Comparison of ENCODE assay signal across 7 mouse cellular contexts in genomic region chr7:78846737-78847434, GRCm38 (mm10). TPM values are rescaled to one million over a fixed set of nuclear protein-coding genes. Genes with fewer than 3 reads are reported as not detected.
DNase-seq lines count a peak whose midpoint lies in the region; ATAC-seq lines count a peak whose summit lies in the region.

Gene Det1, minus strand, starts transcription at chr7:78847263.

- H3K9me3 ChIP-seq in embryonic facial prominence, embryonic 11.5 days (replicated peaks; ENCODE audit: control insufficient read depth, low read length), result no peaks in the 10 kb centered on the region
- H3K9me3 ChIP-seq in limb, embryonic 10.5 days (replicated peaks), result no peaks in the 10 kb centered on the region
- H3K9me3 ChIP-seq in midbrain, embryonic 13.5 days, result no peaks in the 10 kb centered on the region

- peak within 1 kb of the TSS; percentile 93 for H3K9ac ChIP-seq in embryonic facial prominence, embryonic 11.5 days (replicated peaks; ENCODE audit: low read length)
- H3K9ac ChIP-seq in midbrain, embryonic 13.5 days (replicated peaks), result peak within 1 kb of the TSS; percentile 94

- peak within 1 kb of the TSS; percentile 88 for H3K4me3 ChIP-seq in embryonic facial prominence, embryonic 11.5 days (ENCODE audit: low read depth, low read length)
- peak within 1 kb of the TSS; percentile 89 for H3K4me3 ChIP-seq in limb, embryonic 10.5 days
- H3K4me3 ChIP-seq in midbrain, embryonic 13.5 days (replicated peaks), result peak within 1 kb of the TSS; percentile 84

- H3K4me2 ChIP-seq in embryonic facial prominence, embryonic 11.5 days (ENCODE audit: low read depth, low read length), result peak within 1 kb of the TSS; percentile 57
- peak within 1 kb of the TSS; percentile 71 for H3K4me2 ChIP-seq in midbrain, embryonic 13.5 days (replicated peaks)

- under 1% methylated on average over 51 of the region's 54 CpGs for WGBS in embryonic facial prominence, embryonic 11.5 days
- WGBS in limb, embryonic 10.5 days, result 1% methylated on average over 54 of the region's 54 CpGs
- WGBS in midbrain, embryonic 13.5 days, result under 1% methylated on average over 54 of the region's 54 CpGs

- peak; percentile 87 for ATAC-seq in embryonic facial prominence, embryonic 11.5 days (replicated peaks; ENCODE audit: insufficient number of reproducible peaks, low FRiP score, low TSS enrichment, low read depth)
- peak; percentile 93 for ATAC-seq in granulocyte monocyte progenitor cell, adult 5-6 weeks (replicated peaks; ENCODE audit: poor library complexity, severe bottlenecking)
- peak; percentile 97 for ATAC-seq in midbrain, embryonic 13.5 days

- H3K36me3 ChIP-seq in embryonic facial prominence, embryonic 11.5 days (replicated peaks; ENCODE audit: control insufficient read depth, insufficient read depth, low read depth, low read length), result peaks cover 6% of the 10 kb centered on the region
- peaks cover 25% of the 10 kb centered on the region for H3K36me3 ChIP-seq in limb, embryonic 10.5 days
- peaks cover 21% of the 10 kb centered on the region for H3K36me3 ChIP-seq in midbrain, embryonic 13.5 days

- peak; percentile 95 for DNase-seq in adrenal gland, postnatal 14 days
- peak; percentile 95 for DNase-seq in embryonic facial prominence, embryonic 11.5 days (ENCODE audit: low spot score)
- DNase-seq in kidney, adult 11 months, result peak; percentile 87
- DNase-seq in limb, embryonic 10.5 days (ENCODE audit: low spot score), result peak; percentile 95
- peak; percentile 83 for DNase-seq in spleen, adult 12 weeks (ENCODE audit: low spot score)

- no peaks in the 10 kb centered on the region for H3K27me3 ChIP-seq in embryonic facial prominence, embryonic 11.5 days (ENCODE audit: control insufficient read depth, insufficient read depth, low read length)
- H3K27me3 ChIP-seq in limb, embryonic 10.5 days (ENCODE audit: low read depth, poor library complexity, severe bottlenecking), result no peaks in the 10 kb centered on the region
- no peaks in the 10 kb centered on the region for H3K27me3 ChIP-seq in midbrain, embryonic 13.5 days

- no peaks in the 10 kb centered on the region for H3K4me1 ChIP-seq in embryonic facial prominence, embryonic 11.5 days (ENCODE audit: control insufficient read depth, insufficient read depth, low read length)
- H3K4me1 ChIP-seq in limb, embryonic 10.5 days, result peaks cover 8% of the 10 kb centered on the region
- peaks cover 14% of the 10 kb centered on the region for H3K4me1 ChIP-seq in midbrain, embryonic 13.5 days (replicated peaks)

- H3K27ac ChIP-seq in embryonic facial prominence, embryonic 11.5 days (replicated peaks; ENCODE audit: low read depth, low read length), result 0 out of 2 replicates have a peak within 1 kb of the TSS, but pooled peaks have one; percentile 52
- peak within 1 kb of the TSS; percentile 96 for H3K27ac ChIP-seq in limb, embryonic 10.5 days
- peak within 1 kb of the TSS; percentile 75 for H3K27ac ChIP-seq in midbrain, embryonic 13.5 days

RNA-seq across cellular contexts. Expression of gene Det1, which starts in this region (rescaled TPM):
- total RNA-seq in adrenal gland, postnatal 14 days (2021), result 11.4 and 14.5 TPM in 2 replicates
- 24.5 and 26.8 TPM in 2 replicates for polyA plus RNA-seq in embryonic facial prominence, embryonic 11.5 days (2014; fragmentation: Nextera tagmentation; extraction: Ambion mirVana)
- 17.2 and 22.5 TPM in 2 replicates for total RNA-seq in granulocyte monocyte progenitor cell, adult 5-6 weeks (2014; fragmentation: Nextera tagmentation)
- 12.3 and 17.9 TPM in 2 replicates for total RNA-seq in granulocyte monocyte progenitor cell, adult 5-6 weeks (2017)
- 21.0 and 23.5 TPM in 2 replicates for polyA plus RNA-seq in limb, embryonic 10.5 days (2016; fragmentation: Nextera tagmentation; extraction: Ambion mirVana)
- polyA plus RNA-seq in midbrain, embryonic 13.5 days (2015; fragmentation: Nextera tagmentation; extraction: Ambion mirVana), result 17.7 and 18.1 TPM in 2 replicates

Comparison
In these comparisons a context has a peak if more than half of its experiments do, and no peak if none do; other contexts are left out.
1. Peak in every context shown above with its lines: DNase-seq, ATAC-seq, H3K4me3 ChIP-seq and H3K27ac ChIP-seq.